Mouse (Mus musculus): ENCODE data around the gene Eci1.

DNA sequence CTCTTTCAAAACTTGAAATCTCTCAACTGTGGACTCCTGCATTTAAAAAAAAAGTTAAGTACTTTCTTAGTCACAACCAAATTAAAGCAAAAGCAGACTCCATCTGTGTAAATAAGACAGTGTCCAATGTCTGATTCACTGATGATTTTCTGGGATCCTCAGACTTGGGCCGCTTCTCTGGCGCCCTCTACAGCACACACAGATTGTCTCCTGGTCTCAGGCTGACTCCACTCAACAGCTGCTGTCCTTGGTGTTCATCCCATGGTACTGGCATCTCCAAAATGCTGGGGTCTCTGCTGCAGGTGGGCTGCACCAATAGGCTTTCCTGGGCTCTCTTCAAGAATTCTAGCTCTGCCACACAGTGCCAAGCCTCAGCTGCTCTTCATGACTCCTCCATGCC is 36.6 kb upstream of the Eci1 start:
- TF ChIP-seq CTCF (IDR thresholded peaks at IDR 0.05; ENCODE audit: low read depth) (peak; percentile 84), EP300 (optimal IDR thresholded peaks at IDR 0.05) (no peak)
